Mouse (Mus musculus) heart, postnatal 25 days (tissue): ENCODE results near the gene Hook1. TPM values are rescaled to one million over a fixed set of nuclear protein-coding genes. Genes with fewer than 3 reads are reported as not detected.

Experiments
- total RNA-seq, 2 experiments: library from RNA; stranded (reverse); gene quantifications; 2 replicates each; pipeline ENCODE4 v1.2.3; 2021

The Hook1 gene
- total RNA-seq, 2 experiments from 2014 or later = 6.8 to 7.4 TPM

Other genes with a start within 250 kb of the Hook1 start
- gene Cyp2j13, start 110.3 kb downstream of the Hook1 start, total RNA-seq = not detected
- gene Cyp2j12, start 173.9 kb downstream of the Hook1 start, total RNA-seq = not detected